Mouse (Mus musculus) hindbrain, embryonic 14.5 days (tissue): ENCODE measurements at regions not wholly inside any gene's neighbourhood (a gene's known extent, or its start where the extent isn't known, plus 50 kb on each side); places are given as distances from the start of the nearest gene placed in this dataset.
A peak's percentile ranks its signal among the peaks of the same experiment; 100 is the strongest.

Experiments used
- ATAC-seq: fragments of 200-750 bp; cut with Nextera tagmentation; 2 replicates; pipeline ENCODE4 v1.8.0; 2017; ENCODE audit warnings: moderate number of reproducible peaks, mild to moderate bottlenecking, moderate TSS enrichment, moderate library complexity; ENCODE audit not compliant: low FRiP score
- DNase-seq: peaks from one replicate; pipeline ENCODE4 v3.0.0-alpha.2; 2015; ENCODE audit warnings: low spot score
- H3K27ac ChIP-seq: fragments of 300-500 bp; sonication (generic); 2 replicates; pipeline ENCODE4 v1.5.1; 2014; ENCODE audit warnings: mild to moderate bottlenecking, moderate library complexity
- H3K27me3 ChIP-seq: fragments of 300-500 bp; sonication (generic); 2 replicates; pipeline ENCODE4 v1.6.1; 2014; ENCODE audit warnings: mild to moderate bottlenecking, low read length, mixed read lengths; ENCODE audit not compliant: control insufficient read depth, insufficient read depth
- H3K36me3 ChIP-seq: fragments of 300-500 bp; sonication (generic); replicated peaks from 2 replicates; pipeline ENCODE4 v1.6.1; 2014; ENCODE audit not compliant: control insufficient read depth, insufficient read depth
- H3K4me1 ChIP-seq: fragments of 300-500 bp; sonication (generic); replicated peaks from 2 replicates; pipeline ENCODE4 v1.6.1; 2014; ENCODE audit warnings: antibody characterized with exemption, low read length, mixed read lengths; ENCODE audit not compliant: control insufficient read depth, insufficient read depth
- H3K4me2 ChIP-seq: fragments of 300-500 bp; sonication (generic); replicated peaks from 2 replicates; pipeline ENCODE4 v1.6.1; 2014; ENCODE audit warnings: mild to moderate bottlenecking, moderate library complexity
- H3K4me3 ChIP-seq: fragments of 300-500 bp; sonication (generic); replicated peaks from 2 replicates; pipeline ENCODE4 v1.5.1; 2014; ENCODE audit warnings: mild to moderate bottlenecking, low read length
- H3K9ac ChIP-seq: fragments of 300-500 bp; sonication (generic); 2 replicates; pipeline ENCODE4 v1.6.1; 2014
- H3K9me3 ChIP-seq: fragments of 300-500 bp; sonication (generic); 2 replicates; pipeline ENCODE4 v1.6.1; 2016; ENCODE audit warnings: low read length; ENCODE audit not compliant: control insufficient read depth
- WGBS: fragments of 180-500 bp; shearing (Covaris S2); extraction: QIAGEN DNeasy Blood & Tissue Kit; methylation state at CpG from one replicate; pipeline ENCODE4 v1.1.7; 2014; 5-methylcytosine and 5-hydroxymethylcytosine counted together

- Histone ChIP-seq H3K27ac (no peak overlapping the region), H3K9ac (no peak overlapping the region), H3K9me3 (no peaks in the 10 kb centered on the region), H3K27me3 (no peaks in the 10 kb centered on the region), H3K4me3 (no peak overlapping the region), H3K4me2 (no peak overlapping the region), H3K36me3 (no peaks in the 10 kb centered on the region), H3K4me1 (no peaks in the 10 kb centered on the region)
- WGBS, result 90% methylated on average over 1 of the region's 1 CpGs
- DNase-seq (no peak), ATAC-seq (no peak)
Observed at GRCm38 (mm10) chr13:82072449-82072848, 289.6 kb downstream of the Cetn3 start.

GRCm38 (mm10) chr13:82073343-82073742, 290.5 kb downstream of the Cetn3 start:
- H3K4me2 ChIP-seq, result no peak overlapping the region
- no peaks in the 10 kb centered on the region for H3K27me3 ChIP-seq
- H3K4me3 ChIP-seq, result no peak overlapping the region
- no peaks in the 10 kb centered on the region for H3K36me3 ChIP-seq
- H3K4me1 ChIP-seq, result no peaks in the 10 kb centered on the region
- no peak overlapping the region for H3K9ac ChIP-seq
- no peaks in the 10 kb centered on the region for H3K9me3 ChIP-seq
- no peak overlapping the region for H3K27ac ChIP-seq
- ATAC-seq (no peak), DNase-seq (no peak)

- WGBS, result 96% methylated on average over 2 of the region's 2 CpGs
- Histone ChIP-seq H3K36me3 (no peaks in the 10 kb centered on the region), H3K27me3 (no peaks in the 10 kb centered on the region), H3K4me3 (no peak overlapping the region), H3K4me2 (no peak overlapping the region), H3K9ac (no peak overlapping the region), H3K27ac (no peak overlapping the region), H3K9me3 (no peaks in the 10 kb centered on the region), H3K4me1 (no peaks in the 10 kb centered on the region)
- ATAC-seq (no peak), DNase-seq (no peak)
Observed at GRCm38 (mm10) chr13:82081375-82081774, 298.5 kb downstream of the Cetn3 start.

GRCm38 (mm10) chr13:82087635-82088034, 304.8 kb downstream of the Cetn3 start:
- H3K4me3 ChIP-seq, result no peak overlapping the region
- no peaks in the 10 kb centered on the region for H3K27me3 ChIP-seq
- no peak overlapping the region for H3K27ac ChIP-seq
- DNase-seq (no peak), ATAC-seq (no peak)
- no peak overlapping the region for H3K9ac ChIP-seq
- H3K4me1 ChIP-seq, result no peaks in the 10 kb centered on the region
- 78% methylated on average over 3 of the region's 3 CpGs for WGBS
- no peaks in the 10 kb centered on the region for H3K9me3 ChIP-seq
- H3K4me2 ChIP-seq, result no peak overlapping the region
- no peaks in the 10 kb centered on the region for H3K36me3 ChIP-seq

GRCm38 (mm10) chr13:82092186-82092585, 309.3 kb downstream of the Cetn3 start:
- Histone ChIP-seq H3K4me2 (no peak overlapping the region), H3K4me3 (no peak overlapping the region), H3K4me1 (no peaks in the 10 kb centered on the region), H3K9ac (no peak overlapping the region), H3K9me3 (no peaks in the 10 kb centered on the region), H3K36me3 (no peaks in the 10 kb centered on the region), H3K27me3 (no peaks in the 10 kb centered on the region), H3K27ac (no peak overlapping the region)
- ATAC-seq, result no peak
- 85% methylated on average over 5 of the region's 5 CpGs for WGBS
- no peak for DNase-seq

GRCm38 (mm10) chr13:82106032-82106431, 323.2 kb downstream of the Cetn3 start:
- H3K4me3 ChIP-seq, result no peak overlapping the region
- no peak overlapping the region for H3K9ac ChIP-seq
- 53% methylated on average over 2 of the region's 2 CpGs for WGBS
- DNase-seq, result no peak
- no peaks in the 10 kb centered on the region for H3K27me3 ChIP-seq
- no peaks in the 10 kb centered on the region for H3K36me3 ChIP-seq
- no peak for ATAC-seq
- no peak overlapping the region for H3K4me2 ChIP-seq
- no peak overlapping the region for H3K27ac ChIP-seq
- H3K4me1 ChIP-seq, result no peaks in the 10 kb centered on the region
- H3K9me3 ChIP-seq, result no peaks in the 10 kb centered on the region

GRCm38 (mm10) chr13:82129777-82130735, 347.2 kb downstream of the Cetn3 start:
- 30% methylated on average over 7 of the region's 7 CpGs for WGBS
- no peak overlapping the region for H3K4me3 ChIP-seq
- H3K27ac ChIP-seq, result no peak overlapping the region
- ATAC-seq, result peak; percentile 55; the same call in 1 of the 2 replicates
- no peaks in the 10 kb centered on the region; the same call in 1 of the 2 replicates for H3K4me1 ChIP-seq
- no peak overlapping the region for H3K9ac ChIP-seq
- no peaks in the 10 kb centered on the region for H3K36me3 ChIP-seq
- H3K27me3 ChIP-seq, result no peaks in the 10 kb centered on the region
- H3K9me3 ChIP-seq, result no peaks in the 10 kb centered on the region
- H3K4me2 ChIP-seq, result no peak overlapping the region
- DNase-seq, result no peak
